Mouse (Mus musculus) G1E (cell line): Measurements from ENCODE around the gene Rpl10a. TPM values are rescaled to one million over a fixed set of nuclear protein-coding genes. Genes with fewer than 3 reads are reported as not detected.

Experiments
- ATAC-seq: 2 replicates; pipeline ENCODE4 v1.8.0; 2016; ENCODE audit warnings: mild to moderate bottlenecking; ENCODE audit not compliant: insufficient number of reproducible peaks, poor library complexity, low FRiP score, severe bottlenecking; ENCODE audit errors: extremely low read depth
- DNase-seq: peaks from one replicate; pipeline ENCODE4 v3.0.0; 2012; ENCODE audit warnings: low spot score
- H3K27me3 ChIP-seq: 2 replicates; pipeline ENCODE4 v1.6.1; 2012; ENCODE audit warnings: mild to moderate bottlenecking, low read length, inconsistent platforms; ENCODE audit not compliant: insufficient read depth
- H3K36me3 ChIP-seq: replicated peaks from 2 replicates; pipeline ENCODE3; 2012; ENCODE audit warnings: mild to moderate bottlenecking, inconsistent platforms
- H3K4me1 ChIP-seq: 2 replicates; pipeline ENCODE4 v1.6.1; 2012; ENCODE audit warnings: low read depth, low read length, inconsistent platforms, mixed read lengths; ENCODE audit not compliant: insufficient read depth
- H3K4me3 ChIP-seq: 2 replicates; pipeline ENCODE4 v1.5.1; 2012; ENCODE audit warnings: low read depth, mild to moderate bottlenecking, inconsistent platforms, low read length, moderate library complexity, mixed read lengths
- H3K9me3 ChIP-seq: replicated peaks from 2 replicates; pipeline ENCODE4 v1.6.1; 2012; ENCODE audit warnings: inconsistent platforms
- CTCF ChIP-seq: IDR thresholded peaks from 2 replicates; pipeline ENCODE4 v1.5.1; 2012; ENCODE audit warnings: low read depth, low read length, inconsistent platforms, mixed read lengths
- GATA1 ChIP-seq: IDR thresholded peaks from 2 replicates; pipeline ENCODE4 v1.6.1; 2012; ENCODE audit warnings: borderline replicate concordance, low read length, inconsistent platforms, mixed read lengths
- GATA2 ChIP-seq: IDR thresholded peaks from 2 replicates; pipeline ENCODE4 v1.6.1; 2012; ENCODE audit warnings: low read depth, low read length, inconsistent platforms, borderline replicate concordance
- POLR2AphosphoS5 ChIP-seq: IDR thresholded peaks from 2 replicates; pipeline ENCODE4 v1.6.1; 2012; ENCODE audit warnings: low read depth, low read length, inconsistent platforms; ENCODE audit not compliant: insufficient replicate concordance
- TAL1 ChIP-seq: conservative IDR thresholded peaks from 2 replicates; pipeline ENCODE4 v1.6.1; 2012; ENCODE audit warnings: low read depth, low read length, inconsistent platforms, mixed read lengths
- polyA plus RNA-seq: library from polyadenylated mRNA; stranded (reverse); fragments of >175 nt; gene quantifications from 2 replicates; pipeline ENCODE4 v1.2.3, GENCODE M21; 2012
- total RNA-seq, 2 experiments: library from RNA; stranded (forward) in 1 of 2; stranded (reverse) in 1 of 2; fragments of 200-1000 nt in 1 of 2; fragments of >200 nt in 1 of 2; fragmentation: Nextera tagmentation in 1 of 2; gene quantifications; 2 replicates each; pipeline ENCODE4 v1.2.3; 2014 to 2017

Gene Rpl10a
- total and polyA plus RNA-seq, 3 experiments, result 987 to 8,433 (median 2,842) TPM

GRCm38 (mm10) chr17:28344050-28344607 lies 15.9 kb downstream of the Rpl10a start:
- H3K4me3 ChIP-seq, result no peak overlapping the region
- H3K4me1 ChIP-seq, result peaks cover 43% of the 10 kb centered on the region
- peaks cover 9% of the 10 kb centered on the region for H3K36me3 ChIP-seq
- DNase-seq (no peak), ATAC-seq (no peak)
- no peak for TF ChIP-seq GATA1
- TF ChIP-seq POLR2AphosphoS5, result no peak
- TF ChIP-seq TAL1, result no peak
- no peak for TF ChIP-seq CTCF
- no peak for TF ChIP-seq GATA2
- peaks cover 5% of the 10 kb centered on the region for H3K9me3 ChIP-seq
- H3K27me3 ChIP-seq, result peaks cover 58% of the 10 kb centered on the region

DNA sequence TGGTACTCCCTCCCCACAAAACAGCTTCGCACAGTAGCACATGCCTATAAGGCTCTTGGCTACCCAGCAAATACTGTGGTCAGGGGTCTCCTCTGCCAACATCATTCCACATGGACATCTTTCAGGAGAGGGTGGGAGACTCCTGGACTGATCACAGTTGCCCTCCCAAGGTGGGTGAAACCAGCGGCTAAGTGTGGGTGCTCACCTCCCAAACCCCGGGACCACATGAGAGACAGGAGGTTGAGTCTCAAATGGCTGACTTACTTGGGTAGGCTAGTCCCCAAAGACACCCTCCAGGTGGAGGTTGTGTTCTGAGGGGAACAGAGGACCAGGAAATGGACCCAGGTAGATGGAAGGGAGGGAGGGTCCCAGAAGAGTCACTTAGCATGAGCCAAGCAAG lies 16.4 kb downstream of the Rpl10a start:
- Histone ChIP-seq H3K4me1 (peaks cover 44% of the 10 kb centered on the region), H3K27me3 (peaks cover 63% of the 10 kb centered on the region), H3K9me3 (peaks cover 3% of the 10 kb centered on the region), H3K36me3 (peaks cover 7% of the 10 kb centered on the region), H3K4me3 (no peak overlapping the region)
- ATAC-seq, result no peak
- no peak for DNase-seq
- TF ChIP-seq POLR2AphosphoS5, result no peak

- ATAC-seq (no peak), DNase-seq (no peak)
- H3K9me3 ChIP-seq, result no peaks in the 10 kb centered on the region
- H3K4me1 ChIP-seq, result peaks cover 42% of the 10 kb centered on the region
- H3K36me3 ChIP-seq, result peaks cover 4% of the 10 kb centered on the region
- TF ChIP-seq GATA2, result no peak
- TF ChIP-seq CTCF, result no peak
- TF ChIP-seq POLR2AphosphoS5, result no peak
- no peak for TF ChIP-seq GATA1
- TF ChIP-seq TAL1, result no peak
- H3K27me3 ChIP-seq, result peaks cover 67% of the 10 kb centered on the region
- H3K4me3 ChIP-seq, result no peak overlapping the region; the same call in 1 of the 2 replicates
Measured at GRCm38 (mm10) chr17:28345271-28345721, 17.0 kb downstream of the Rpl10a start.

DNA sequence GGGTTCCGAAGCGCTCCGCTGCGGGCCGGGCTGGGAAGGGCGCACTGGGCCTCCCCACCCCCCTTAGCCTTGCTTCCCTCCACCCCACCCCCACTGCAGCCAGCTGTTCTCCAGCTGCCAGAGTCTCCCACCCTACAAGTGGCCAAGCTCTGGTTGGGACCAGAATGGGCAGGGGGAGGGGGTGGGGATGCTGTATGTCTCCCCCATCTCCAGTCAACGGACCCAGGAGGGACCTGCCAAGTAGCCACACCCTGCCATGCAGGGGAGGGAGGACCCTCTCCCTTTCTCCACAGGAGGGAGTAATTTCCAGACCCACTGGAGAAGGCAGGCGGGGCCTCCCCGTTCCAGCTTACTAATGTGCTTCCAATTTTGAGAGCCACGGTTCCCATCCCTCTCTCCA lies 17.6 kb downstream of the Rpl10a start:
- no peak for TF ChIP-seq POLR2AphosphoS5
- TF ChIP-seq GATA1, result no peak
- TF ChIP-seq TAL1, result no peak
- TF ChIP-seq GATA2, result no peak
- TF ChIP-seq CTCF, result no peak
- Histone ChIP-seq H3K9me3 (no peaks in the 10 kb centered on the region), H3K4me3 (no peak overlapping the region), H3K27me3 (peaks cover 68% of the 10 kb centered on the region), H3K4me1 (peaks cover 39% of the 10 kb centered on the region), H3K36me3 (peaks cover 4% of the 10 kb centered on the region)
- ATAC-seq, result no peak
- DNase-seq, result no peak

DNA sequence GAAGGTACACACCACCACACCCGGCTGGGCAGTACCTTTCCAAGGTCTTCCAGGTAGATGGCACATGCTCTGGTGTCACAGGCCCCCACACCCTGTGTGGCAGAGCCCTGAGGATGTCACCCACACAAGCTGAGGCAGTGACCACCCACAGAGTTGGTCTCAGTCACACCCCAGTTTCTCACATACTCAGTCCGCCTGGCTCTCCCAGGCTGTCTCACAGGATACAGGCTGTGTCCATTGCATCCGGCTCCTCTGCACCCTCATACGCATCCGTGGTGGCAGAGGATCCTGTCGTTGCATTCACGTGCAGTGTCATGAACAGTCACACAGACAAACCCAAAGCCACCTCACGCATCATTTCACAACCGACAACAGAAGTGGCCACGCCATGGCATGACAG lies 19.1 kb downstream of the Rpl10a start:
- Histone ChIP-seq H3K27me3 (peaks cover 72% of the 10 kb centered on the region), H3K9me3 (no peaks in the 10 kb centered on the region), H3K4me1 (peaks cover 44% of the 10 kb centered on the region), H3K36me3 (peaks cover 4% of the 10 kb centered on the region), H3K4me3 (no peak overlapping the region)
- DNase-seq, result no peak
- TF ChIP-seq GATA2 (no peak), TAL1 (no peak), POLR2AphosphoS5 (no peak), CTCF (no peak), GATA1 (no peak)
- ATAC-seq, result no peak

DNA sequence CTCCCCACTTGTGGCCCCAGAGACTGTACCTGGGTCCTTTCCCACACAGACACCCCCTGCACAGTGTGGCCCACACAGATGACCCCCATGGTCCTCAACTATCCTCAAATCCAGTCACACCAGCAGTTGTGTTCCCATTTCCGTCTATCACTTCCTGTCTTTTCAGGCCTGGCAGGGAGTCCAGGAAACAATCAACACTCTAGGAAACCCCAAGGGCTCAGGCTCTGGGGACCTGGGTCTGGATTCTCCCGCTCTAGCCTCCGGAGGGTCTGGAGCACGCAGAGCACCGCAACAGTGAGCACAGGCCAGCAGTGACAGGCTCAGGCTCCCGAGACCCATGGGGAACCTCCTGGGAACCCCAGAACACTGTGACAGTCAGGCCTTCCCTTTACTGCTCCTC lies 19.9 kb downstream of the Rpl10a start:
- DNase-seq, result no peak
- Histone ChIP-seq H3K4me3 (no peak overlapping the region), H3K36me3 (peaks cover 4% of the 10 kb centered on the region), H3K4me1 (peaks cover 48% of the 10 kb centered on the region), H3K27me3 (peaks cover 72% of the 10 kb centered on the region), H3K9me3 (no peaks in the 10 kb centered on the region)
- no peak for TF ChIP-seq POLR2AphosphoS5
- no peak for TF ChIP-seq CTCF
- TF ChIP-seq GATA1, result no peak
- TF ChIP-seq TAL1, result no peak
- TF ChIP-seq GATA2, result no peak
- no peak for ATAC-seq
